Mouse (Mus musculus): ENCODE results near the gene Tsga13. TPM values are rescaled to one million over a fixed set of nuclear protein-coding genes. Genes with fewer than 3 reads are reported as not detected.

Tsga13 gene
- polyA plus RNA-seq, 1 experiment from 2014 or later, result not detected

GRCm38 (mm10) chr6:30849818-30850217 lies 65.6 kb downstream of the Tsga13 start:
- Histone ChIP-seq H3K27me3 (replicated peaks) (no peaks in the 10 kb centered on the region), H3K36me3 (0 out of 2 replicates have a peak, but pooled peaks cover 5% of the 10 kb centered on the region), H3K4me3 (no peak overlapping the region), H3K27ac (no peak overlapping the region), H3K4me2 (no peak overlapping the region), H3K9ac (no peak overlapping the region), H3K4me1 (no peaks in the 10 kb centered on the region), H3K9me3 (replicated peaks) (no peaks in the 10 kb centered on the region)
- no peak for ATAC-seq
- 74% methylated on average over 2 of the region's 2 CpGs for WGBS (ENCODE audit: insufficient replicate concordance)

Other genes with a start within 250 kb of the Tsga13 start
- gene Cep41, start 221.8 kb downstream of the Tsga13 start, polyA plus RNA-seq (2016; fragmentation: Nextera tagmentation; extraction: Ambion mirVana), result 5.6 and 6.1 TPM in 2 replicates
- gene Mest, start 192.0 kb downstream of the Tsga13 start, polyA plus RNA-seq (2016; fragmentation: Nextera tagmentation; extraction: Ambion mirVana), result 372 and 384 TPM in 2 replicates
- 10.4 and 10.5 TPM in 2 replicates for gene Copg2, start 18.8 kb downstream of the Tsga13 start, polyA plus RNA-seq (2016; fragmentation: Nextera tagmentation; extraction: Ambion mirVana)
- gene Klf14, start 43.5 kb upstream of the Tsga13 start, polyA plus RNA-seq (2016; fragmentation: Nextera tagmentation; extraction: Ambion mirVana), result 0.60 and 0.72 TPM in 2 replicates